Comparison of ENCODE assay signal across 8 mouse cellular contexts in genomic region chr10:68104481-68104880, GRCm38 (mm10).
A peak's percentile ranks its signal among the peaks of the same experiment; 100 is the strongest.
DNase-seq lines count a peak whose midpoint lies in the region; ATAC-seq lines count a peak whose summit lies in the region.

No protein-coding gene starts in this region.

- H3K4me3 ChIP-seq in lung, embryonic 15.5 days: no peak overlapping the region
- no peak overlapping the region for H3K4me3 ChIP-seq in limb, embryonic 12.5 days (replicated peaks)

- H3K4me2 ChIP-seq in lung, embryonic 15.5 days: no peak overlapping the region
- H3K4me2 ChIP-seq in limb, embryonic 12.5 days: no peak overlapping the region

- ATAC-seq in lung, embryonic 15.5 days (ENCODE audit: borderline replicate concordance, extremely low read depth, low FRiP score, low TSS enrichment): 0 out of 2 replicates have a peak, but pooled peaks have one; percentile 35
- ATAC-seq in erythroid progenitor cell, adult 5-6 weeks (replicated peaks; ENCODE audit: low FRiP score, poor library complexity, severe bottlenecking): peak; percentile 47; the same call in 1 of the 2 replicates
- ATAC-seq in limb, embryonic 12.5 days (ENCODE audit: insufficient number of reproducible peaks, insufficient read depth, low FRiP score, low TSS enrichment, low read depth): no peak

- 32% methylated on average over 2 of the region's 2 CpGs for WGBS in lung, embryonic 15.5 days
- WGBS in limb, embryonic 12.5 days: 35% methylated on average over 2 of the region's 2 CpGs

- no peak for DNase-seq in lung, postnatal 4 days
- DNase-seq in splenic B cell, adult 2 months (ENCODE audit: low read depth, low spot score): peak; percentile 17
- DNase-seq in cerebellum, postnatal 14 days: no peak
- no peak for DNase-seq in adrenal gland, postnatal 10 days
- no peak for DNase-seq in right cerebral cortex, postnatal 10 days (ENCODE audit: low spot score in 2 of 2)

- peaks cover 47% of the 10 kb centered on the region for H3K4me1 ChIP-seq in lung, embryonic 15.5 days
- peaks cover 30% of the 10 kb centered on the region for H3K4me1 ChIP-seq in limb, embryonic 12.5 days (replicated peaks)

- H3K27me3 ChIP-seq in lung, embryonic 15.5 days: no peaks in the 10 kb centered on the region
- no peaks in the 10 kb centered on the region for H3K27me3 ChIP-seq in limb, embryonic 12.5 days
- H3K27me3 ChIP-seq in splenic B cell, adult 2 months (ENCODE audit: control insufficient read depth, insufficient read depth, low read length, poor library complexity, severe bottlenecking): no peaks in the 10 kb centered on the region

- H3K9me3 ChIP-seq in lung, embryonic 15.5 days: no peaks in the 10 kb centered on the region
- no peaks in the 10 kb centered on the region for H3K9me3 ChIP-seq in limb, embryonic 12.5 days

- no peak overlapping the region for H3K9ac ChIP-seq in lung, embryonic 15.5 days
- no peak overlapping the region for H3K9ac ChIP-seq in limb, embryonic 12.5 days (replicated peaks)

- peak overlapping the region; percentile 72 for H3K27ac ChIP-seq in lung, embryonic 15.5 days
- H3K27ac ChIP-seq in limb, embryonic 12.5 days: peak overlapping the region; percentile 67

- peaks cover 36% of the 10 kb centered on the region; the same call in 1 of the 2 replicates for H3K36me3 ChIP-seq in lung, embryonic 15.5 days
- H3K36me3 ChIP-seq in limb, embryonic 12.5 days: peaks cover 41% of the 10 kb centered on the region
- peaks cover 13% of the 10 kb centered on the region for H3K36me3 ChIP-seq in splenic B cell, adult 2 months (ENCODE audit: control insufficient read depth, insufficient read depth, low read length, poor library complexity, severe bottlenecking)
